Mouse (Mus musculus): ENCODE data around the gene Chst15.

GRCm38 (mm10) chr7:132365703-132366384 lies 48.8 kb upstream of the Chst15 start:
- no peak for TF ChIP-seq CTCF (conservative IDR thresholded peaks at IDR 0.05; ENCODE audit: insufficient read depth, insufficient read length, low read depth, low read length)
- TF ChIP-seq POLR2A (IDR thresholded peaks at IDR 0.05; ENCODE audit: low read depth, low read length) = no peak

Data from kidney, adult 2 months (tissue).